Mouse (Mus musculus) neutrophil, adult 65 days (primary cell): ENCODE measurements around the gene Olfr1406. TPM values are rescaled to one million over a fixed set of nuclear protein-coding genes. Genes with fewer than 3 reads are reported as not detected.

ENCODE experiments used
- total RNA-seq: library from RNA; stranded (reverse); gene quantifications from 2 replicates; pipeline ENCODE4 v1.2.4, GENCODE M21; 2023

Olfr1406 gene
- not detected in 2 replicates for total RNA-seq

DNA sequence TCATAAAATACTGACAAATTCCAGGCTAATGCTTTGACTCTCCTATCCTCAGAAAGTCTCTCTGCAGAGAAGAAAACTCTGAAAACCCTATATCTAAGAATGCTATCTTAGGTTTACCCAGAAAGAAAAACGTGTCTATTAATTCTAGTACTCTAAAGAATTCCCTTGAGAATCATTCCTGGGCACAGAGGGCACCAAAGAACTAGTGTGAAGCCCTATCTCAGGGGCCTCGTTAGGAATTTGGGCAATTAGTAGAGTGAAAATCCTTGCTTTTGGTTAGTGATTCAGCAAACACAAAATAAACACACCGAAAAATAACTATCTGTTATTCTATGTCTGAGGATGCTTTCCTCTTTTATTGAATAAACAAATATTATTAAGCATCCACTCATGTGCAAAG, at the start of gene Olfr1406:
Gene Olfr1406, minus strand, starts transcription at position 101 of the 400 bp plus-strand sequence.

DNA sequence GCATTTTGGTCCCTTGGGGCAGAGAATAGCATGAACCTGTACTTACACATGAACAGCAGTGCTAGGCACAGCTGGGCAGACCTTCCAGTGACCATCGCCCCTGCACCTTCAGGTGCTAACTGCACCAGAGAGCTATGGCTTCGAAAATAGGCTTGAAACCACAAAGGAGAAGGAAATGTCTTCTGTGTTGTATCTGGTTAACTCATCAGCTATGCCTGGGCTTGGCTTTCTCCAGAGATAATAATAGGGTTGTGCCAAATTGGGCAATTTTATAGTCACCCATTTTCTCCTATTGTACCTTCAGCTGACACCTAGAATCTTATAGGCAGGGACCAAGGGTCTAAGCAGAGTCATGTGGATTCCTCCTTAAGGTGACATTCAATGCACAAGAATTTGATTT, 36.6 kb upstream of the Olfr1406 start, which contains the start of gene Fcer1a:
Gene Fcer1a, minus strand, starts transcription at position 134 of the 400 bp plus-strand sequence.

DNA sequence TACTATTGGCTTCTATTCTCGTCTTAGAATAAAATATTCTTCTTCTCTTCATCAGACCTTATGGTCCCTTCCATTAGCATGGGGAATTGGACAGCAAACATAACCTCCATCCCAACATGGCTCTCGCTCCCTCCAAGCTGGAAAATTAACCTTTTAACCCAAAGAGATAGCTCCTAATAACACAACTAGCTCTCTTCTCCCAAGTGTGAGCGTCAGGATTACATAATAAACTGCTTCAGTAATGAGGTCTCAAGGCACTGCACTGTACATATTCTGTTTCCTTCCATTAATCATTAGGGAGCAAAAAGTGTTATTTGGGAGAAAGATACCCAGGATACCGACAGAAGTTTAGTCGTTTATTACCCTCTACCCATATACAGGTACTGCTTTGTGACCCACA, 21.7 kb upstream of the Olfr1406 start, which contains the start of gene Olfr1404:
Gene Olfr1404, plus strand, starts transcription at position 301 of the 400 bp plus-strand sequence.

DNA sequence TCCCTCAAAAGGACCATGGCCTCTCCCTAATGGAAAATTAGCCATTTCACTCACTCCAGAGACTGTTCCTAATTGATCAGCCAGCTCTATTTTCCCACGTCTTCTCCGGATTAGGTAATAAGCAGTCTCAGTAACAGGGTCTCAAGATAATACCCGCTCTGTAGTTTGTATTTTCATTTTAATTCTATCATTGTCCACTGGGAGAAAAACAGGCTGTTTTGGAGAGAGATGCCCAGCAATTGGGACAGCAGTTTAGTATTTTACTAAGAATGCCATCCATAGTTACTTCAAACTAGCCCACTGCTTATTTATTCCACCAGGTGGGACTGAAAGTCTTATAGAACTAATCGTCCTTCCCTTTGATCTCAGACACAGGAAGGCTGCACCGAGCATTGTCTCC, 7.1 kb upstream of the Olfr1406 start, which contains the start of gene Olfr218:
Gene Olfr218, plus strand, starts transcription at position 301 of the 400 bp plus-strand sequence.

DNA sequence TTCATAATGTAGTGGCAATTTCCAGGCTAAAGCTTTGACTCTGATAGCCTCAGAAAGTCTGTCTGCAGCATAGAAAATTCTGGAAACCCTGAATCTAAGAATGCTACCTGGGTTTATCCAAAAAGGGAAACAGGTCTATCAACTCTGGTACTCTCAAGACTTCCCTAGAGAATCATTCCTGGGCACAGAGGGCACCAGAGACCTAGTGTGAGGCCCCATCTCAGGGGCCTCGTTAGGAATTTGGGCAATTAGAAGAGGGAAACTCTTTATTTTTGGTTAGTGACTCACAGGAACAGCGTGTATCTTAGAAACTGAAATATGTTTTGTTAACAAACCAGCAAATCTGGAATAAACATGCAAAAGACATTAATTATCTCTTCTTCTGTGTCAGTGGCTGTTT, 53.2 kb downstream of the Olfr1406 start, which contains the start of gene Olfr1408:
Gene Olfr1408, minus strand, starts transcription at position 101 of the 400 bp plus-strand sequence.

Other genes with a start within 250 kb of the Olfr1406 start
- not detected in 2 replicates for gene Olfr16, start 240.2 kb downstream of the Olfr1406 start, total RNA-seq
- not detected in 2 replicates for gene Olfr1408, start 53.3 kb downstream of the Olfr1406 start, total RNA-seq
- not detected in 2 replicates for gene Olfr218, start 7.2 kb upstream of the Olfr1406 start, total RNA-seq
- not detected in 2 replicates for gene Olfr1404, start 21.8 kb upstream of the Olfr1406 start, total RNA-seq
- 2.0 and 2.6 TPM in 2 replicates for gene Fcer1a, start 36.6 kb upstream of the Olfr1406 start, total RNA-seq
- not detected in 2 replicates for gene Olfr418, start 75.4 kb upstream of the Olfr1406 start, total RNA-seq
- gene Mptx2, start 87.1 kb upstream of the Olfr1406 start, total RNA-seq: not detected in 2 replicates
- not detected in 2 replicates for gene Ackr1, start 143.1 kb upstream of the Olfr1406 start, total RNA-seq
- gene Aim2, start 160.2 kb upstream of the Olfr1406 start, total RNA-seq: 44.3 and 65.2 TPM in 2 replicates
- gene Cadm3, start 177.1 kb upstream of the Olfr1406 start, total RNA-seq: 0.75 and 0.82 TPM in 2 replicates